Mouse (Mus musculus) megakaryocyte progenitor cell, adult 5-6 weeks (primary cell): Measurements from ENCODE around the gene Zfp580. TPM values are rescaled to one million over a fixed set of nuclear protein-coding genes. Genes with fewer than 3 reads are reported as not detected.
"Not testable (repeated sequence)": the region's sequence is repeated elsewhere in the genome, so short reads cannot be mapped to it uniquely, and the experiment has no call there.

Experiments
- ATAC-seq: replicated peaks from 2 replicates; pipeline ENCODE4 v1.8.0; 2016; ENCODE audit warnings: mild to moderate bottlenecking, moderate TSS enrichment, inconsistent platforms; ENCODE audit not compliant: poor library complexity
- total RNA-seq, 2 experiments: library from RNA; stranded (forward) in 1 of 2; stranded (reverse) in 1 of 2; fragments of 157-497, 149-512 nt in 1 of 2; fragments of 200-1000 nt in 1 of 2; gene quantifications; 2 replicates each; pipeline versions ENCODE4 v1.2.3 to v1.2.4; 2015 to 2017

Gene Zfp580
- total RNA-seq (2015) (2.3 and 3.0 TPM in 2 replicates), total RNA-seq (2017) (0.24 and 0.67 TPM in 2 replicates)

GRCm38 (mm10) chr7:5051193-5052192 is at the start of gene Zfp580:
Gene Zfp580 (plus strand): TSS chr7:5051538.
- ATAC-seq: peak; percentile 54

- ATAC-seq: not testable (repeated sequence)
These were observed 48.5 kb upstream of the Zfp580 start for GRCm38 (mm10) chr7:5002876-5003275.

- ATAC-seq: no peak
These were observed 43.1 kb upstream of the Zfp580 start for GRCm38 (mm10) chr7:5008229-5008628.

GRCm38 (mm10) chr7:5012681-5013513 is 38.4 kb upstream of the Zfp580 start:
- ATAC-seq: no peak

- ATAC-seq: peak; percentile 67
These were observed 36.9 kb upstream of the Zfp580 start, which contains the start of the genes Zfp524 and Fiz1 for GRCm38 (mm10) chr7:5014251-5015117. Gene Zfp524 (plus strand): TSS chr7:5014415. Gene Fiz1 (minus strand): TSS chr7:5014697.

- ATAC-seq: peak; percentile 55
These were observed 36.0 kb upstream of the Zfp580 start, which contains the start of gene Gm44973 for GRCm38 (mm10) chr7:5015118-5016001. Gene Gm44973 (plus strand): TSS chr7:5015496.

GRCm38 (mm10) chr7:5016057-5016456 is 35.3 kb upstream of the Zfp580 start:
- ATAC-seq: no peak

GRCm38 (mm10) chr7:5016920-5017319 is 34.4 kb upstream of the Zfp580 start:
- no peak for ATAC-seq

GRCm38 (mm10) chr7:5017352-5017751 is 34.0 kb upstream of the Zfp580 start:
- no peak for ATAC-seq

GRCm38 (mm10) chr7:5017931-5018330 is 33.4 kb upstream of the Zfp580 start:
- ATAC-seq: no peak

GRCm38 (mm10) chr7:5019576-5019975 is 31.8 kb upstream of the Zfp580 start:
- not testable (repeated sequence) for ATAC-seq

- ATAC-seq: peak; percentile 79
These were observed 31.2 kb upstream of the Zfp580 start, which contains the start of the genes Zfp865 and Ccdc106 for GRCm38 (mm10) chr7:5020000-5020681. Gene Zfp865 (plus strand): TSS chr7:5020376. Gene Ccdc106 (plus strand): TSS chr7:5020553.

- ATAC-seq: 0 out of 2 replicates have a peak, but pooled peaks have one; percentile 5
These were observed 30.7 kb upstream of the Zfp580 start for GRCm38 (mm10) chr7:5020685-5021084.

GRCm38 (mm10) chr7:5021197-5021596 is 30.1 kb upstream of the Zfp580 start:
- ATAC-seq: no peak

GRCm38 (mm10) chr7:5029543-5029942 is 21.8 kb upstream of the Zfp580 start:
- no peak for ATAC-seq

- no peak for ATAC-seq
These were observed 21.4 kb upstream of the Zfp580 start for GRCm38 (mm10) chr7:5029946-5030345.

- no peak for ATAC-seq
These were observed 20.6 kb upstream of the Zfp580 start for GRCm38 (mm10) chr7:5030554-5031275.

GRCm38 (mm10) chr7:5031496-5031895 is 19.8 kb upstream of the Zfp580 start:
- no peak for ATAC-seq
